Mouse (Mus musculus) kidney, adult 2 months (tissue): ENCODE data around the gene Ppp3ca.

ENCODE experiments used
- CTCF ChIP-seq: fragments of 200-500 bp; conservative IDR thresholded peaks from 2 replicates; pipeline ENCODE4 v1.5.1; 2011; ENCODE audit warnings: low read depth, mild to moderate bottlenecking, control low read depth, low read length, moderate library complexity, mixed read lengths; ENCODE audit not compliant: insufficient read depth, insufficient read length
- POLR2A ChIP-seq: fragments of 200-500 bp; IDR thresholded peaks from one replicate; pipeline ENCODE4 v1.6.1; 2011; ENCODE audit warnings: low read depth, low read length, control low read depth

DNA sequence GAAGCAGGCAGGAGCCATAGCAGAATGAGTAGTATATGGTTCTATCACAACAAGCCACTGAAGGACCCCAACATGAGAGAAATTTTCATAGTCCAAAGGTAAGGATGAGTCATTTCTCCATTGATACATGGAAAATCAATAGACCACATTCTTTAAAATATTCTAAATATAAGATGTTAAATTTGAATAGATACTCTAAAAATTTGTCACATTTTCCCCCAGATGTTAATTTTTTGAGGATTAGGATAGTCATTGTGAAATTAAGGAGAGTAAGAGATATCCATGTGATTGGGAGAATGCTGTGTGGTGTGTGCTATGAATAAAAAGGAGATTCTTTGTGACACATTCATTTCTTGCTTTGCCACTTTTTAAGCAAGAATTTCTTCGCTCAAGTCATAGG lies 281.9 kb downstream of the Ppp3ca start:
- no peak for TF ChIP-seq POLR2A
- no peak for TF ChIP-seq CTCF
